16 mouse cellular contexts compared by ENCODE assay signal in genomic region chr12:88835821-88836220, GRCm38 (mm10).
DNase-seq lines count a peak whose midpoint lies in the region; ATAC-seq and TF ChIP-seq lines count a peak whose summit lies in the region.
"Had no signal": no experiment of that assay in that cellular context is flagged by ENCODE, and none has a peak within 500 bp of the region (broad histone marks: within the 10 kb centered on the region; RNA-seq: fewer than 3 reads in every experiment).

No protein-coding gene starts in this region.

- no peaks in the 10 kb centered on the region for H3K9me3 ChIP-seq in forebrain, embryonic 12.5 days
- no peaks in the 10 kb centered on the region for H3K9me3 ChIP-seq in forebrain, embryonic 10.5 days
- no peaks in the 10 kb centered on the region for H3K9me3 ChIP-seq in lung, embryonic 14.5 days (ENCODE audit: low read depth, low read length)
- H3K9me3 ChIP-seq: embryonic facial prominence, embryonic 15.5 days had no signal

- peak overlapping the region; percentile 42; the same call in 1 of the 2 replicates for H3K27ac ChIP-seq in forebrain, embryonic 12.5 days
- H3K27ac ChIP-seq in forebrain, embryonic 10.5 days, result no peak overlapping the region
- no peak overlapping the region for H3K27ac ChIP-seq in lung, embryonic 14.5 days (ENCODE audit: low read depth)
- no peak overlapping the region for H3K27ac ChIP-seq in left cerebral cortex, adult 2 months
- H3K27ac ChIP-seq: embryonic facial prominence, embryonic 15.5 days; heart, adult 2 months; stomach, postnatal 0 days had no signal

- no peak overlapping the region for H3K4me3 ChIP-seq in forebrain, embryonic 12.5 days (replicated peaks)
- no peak overlapping the region for H3K4me3 ChIP-seq in forebrain, embryonic 10.5 days
- H3K4me3 ChIP-seq in lung, embryonic 14.5 days (ENCODE audit: low read depth, low read length), result no peak overlapping the region
- H3K4me3 ChIP-seq in left cerebral cortex, adult 2 months, result no peak overlapping the region
- H3K4me3 ChIP-seq: embryonic facial prominence, embryonic 15.5 days; heart, adult 2 months had no signal

- 0 out of 2 replicates have a peak, but pooled peaks have one; percentile 49 for ATAC-seq in forebrain, embryonic 12.5 days (ENCODE audit: low FRiP score)
- ATAC-seq in lung, embryonic 14.5 days (ENCODE audit: insufficient read depth), result no peak

- TF ChIP-seq CTCF in lung, embryonic 14.5 days (IDR thresholded peaks at IDR 0.05; ENCODE audit: low read depth), result no peak
- TF ChIP-seq CTCF in left cerebral cortex, adult 2 months (IDR thresholded peaks at IDR 0.05), result no peak

- no peak overlapping the region for H3K9ac ChIP-seq in forebrain, embryonic 12.5 days
- no peak overlapping the region for H3K9ac ChIP-seq in lung, embryonic 14.5 days
- H3K9ac ChIP-seq: embryonic facial prominence, embryonic 15.5 days had no signal

- intact Hi-C loops in left cerebral cortex, adult 2 months (cut with DNase I), result no loop called here

- H3K4me1 ChIP-seq in forebrain, embryonic 12.5 days, result peaks cover 9% of the 10 kb centered on the region; the same call in 1 of the 2 replicates
- H3K4me1 ChIP-seq in forebrain, embryonic 10.5 days, result peaks cover 9% of the 10 kb centered on the region
- no peaks in the 10 kb centered on the region for H3K4me1 ChIP-seq in lung, embryonic 14.5 days (ENCODE audit: insufficient read depth)
- H3K4me1 ChIP-seq: embryonic facial prominence, embryonic 15.5 days had no signal

- H3K27me3 ChIP-seq in forebrain, embryonic 12.5 days, result no peaks in the 10 kb centered on the region
- H3K27me3 ChIP-seq in forebrain, embryonic 10.5 days (ENCODE audit: poor library complexity, severe bottlenecking), result no peaks in the 10 kb centered on the region
- no peaks in the 10 kb centered on the region for H3K27me3 ChIP-seq in lung, embryonic 14.5 days (ENCODE audit: insufficient read depth, low read length)
- H3K27me3 ChIP-seq: embryonic facial prominence, embryonic 15.5 days had no signal

- no peaks in the 10 kb centered on the region for H3K36me3 ChIP-seq in forebrain, embryonic 12.5 days (replicated peaks)
- H3K36me3 ChIP-seq in forebrain, embryonic 10.5 days (replicated peaks), result no peaks in the 10 kb centered on the region
- no peaks in the 10 kb centered on the region for H3K36me3 ChIP-seq in lung, embryonic 14.5 days (ENCODE audit: insufficient read depth)
- H3K36me3 ChIP-seq: embryonic facial prominence, embryonic 15.5 days had no signal

- no peak overlapping the region for H3K4me2 ChIP-seq in forebrain, embryonic 12.5 days
- no peak overlapping the region for H3K4me2 ChIP-seq in lung, embryonic 14.5 days
- H3K4me2 ChIP-seq: embryonic facial prominence, embryonic 15.5 days had no signal

- DNase-seq in forebrain, embryonic 10.5 days (ENCODE audit: extremely low spot score, low spot score), result no peak
- DNase-seq in lung, embryonic 14.5 days, result peak; percentile 11
- DNase-seq in lung, postnatal 25 days (ENCODE audit: low spot score), result no peak
- DNase-seq in adrenal gland, postnatal 36 days, result peak; percentile 7 to 32
- DNase-seq in mesoderm, embryonic 11.5 days (ENCODE audit: low read depth, low spot score), result peak; percentile 32
- no peak for DNase-seq in right cerebral cortex, postnatal 10 days (ENCODE audit: low spot score in 2 of 2)
- DNase-seq in left cerebral cortex, adult 2 months (ENCODE audit: extremely low spot score in 1 of 2, low spot score in 2 of 2), result no peak
- DNase-seq: cerebellum, adult 11 months; cerebellum, postnatal 36 days; gastrocnemius, postnatal 14 days; heart, adult 2 months; heart, postnatal 10 days; lung, adult 2 months had no signal

- WGBS in forebrain, embryonic 12.5 days, result 5% methylated on average over 2 of the region's 2 CpGs
- 8% methylated on average over 2 of the region's 2 CpGs for WGBS in forebrain, embryonic 10.5 days
- WGBS in lung, embryonic 14.5 days, result 13% methylated on average over 2 of the region's 2 CpGs

Comparison
In these comparisons a context has a peak if more than half of its experiments do, and no peak if none do; other contexts are left out.
1. DNase-seq: peak in lung, embryonic 14.5 days (single experiment), adrenal gland, postnatal 36 days (2 of 2) and mesoderm, embryonic 11.5 days (single experiment); none in forebrain, embryonic 10.5 days (single experiment), lung, postnatal 25 days (single experiment), right cerebral cortex, postnatal 10 days (0 of 2) and left cerebral cortex, adult 2 months (0 of 2).